Mouse (Mus musculus) R1 (cell line): ENCODE measurements around the gene Polr3gl.
"Not testable (repeated sequence)": the region's sequence is repeated elsewhere in the genome, so short reads cannot be mapped to it uniquely, and the experiment has no call there.

Experiments used
- DNase-seq: peaks from one replicate; pipeline ENCODE4 v3.0.0-alpha.2; 2018; ENCODE audit warnings: low read depth, low spot score

Polr3gl gene

GRCm38 (mm10) chr3:96593790-96594560, at the start of gene Polr3gl:
TSS of gene Polr3gl (minus strand) at chr3:96594181.
- peak; percentile 98 for DNase-seq

GRCm38 (mm10) chr3:96639219-96639618, 45.2 kb upstream of the Polr3gl start:
- DNase-seq: peak; percentile 81

GRCm38 (mm10) chr3:96636448-96636847, 42.5 kb upstream of the Polr3gl start:
- DNase-seq: no peak

GRCm38 (mm10) chr3:96635906-96636305, 41.9 kb upstream of the Polr3gl start:
- peak; percentile 12 for DNase-seq

GRCm38 (mm10) chr3:96634928-96635879, 41.2 kb upstream of the Polr3gl start, which contains the start of the genes Pex11b and Gm42957:
TSS of gene Pex11b (plus strand) at chr3:96635376.
TSS of gene Gm42957 (plus strand) at chr3:96635474.
- DNase-seq: peak; percentile 98

- no peak for DNase-seq
Measured at GRCm38 (mm10) chr3:96634015-96634414, 40.0 kb upstream of the Polr3gl start.

GRCm38 (mm10) chr3:96632058-96632457, 38.1 kb upstream of the Polr3gl start:
- no peak for DNase-seq

- peak; percentile 100 for DNase-seq
Measured at GRCm38 (mm10) chr3:96629729-96630600, 36.0 kb upstream of the Polr3gl start, which contains the start of gene Rbm8a. TSS of gene Rbm8a (plus strand) at chr3:96629933.

GRCm38 (mm10) chr3:96623201-96623600, 29.2 kb upstream of the Polr3gl start:
- DNase-seq: peak; percentile 89

- DNase-seq: no peak
Measured at GRCm38 (mm10) chr3:96617941-96618340, 24.0 kb upstream of the Polr3gl start.

- DNase-seq: no peak
Measured at GRCm38 (mm10) chr3:96606618-96607017, 12.6 kb upstream of the Polr3gl start.

GRCm38 (mm10) chr3:96606007-96606406, 12.0 kb upstream of the Polr3gl start:
- not testable (repeated sequence) for DNase-seq

GRCm38 (mm10) chr3:96603311-96603710, 9.3 kb upstream of the Polr3gl start:
- DNase-seq: no peak

- no peak for DNase-seq
Measured at GRCm38 (mm10) chr3:96602704-96603084, 8.7 kb upstream of the Polr3gl start.

- no peak for DNase-seq
Measured at GRCm38 (mm10) chr3:96601941-96602703, 8.1 kb upstream of the Polr3gl start.

GRCm38 (mm10) chr3:96601251-96601787, 7.3 kb upstream of the Polr3gl start:
- DNase-seq: peak; percentile 60

GRCm38 (mm10) chr3:96600639-96601250, 6.8 kb upstream of the Polr3gl start, which contains the start of gene Lix1l:
TSS of gene Lix1l (plus strand) at chr3:96601149.
- peak; percentile 100 for DNase-seq

GRCm38 (mm10) chr3:96599411-96599810, 5.4 kb upstream of the Polr3gl start:
- no peak for DNase-seq

GRCm38 (mm10) chr3:96599069-96599393, 5.0 kb upstream of the Polr3gl start:
- no peak for DNase-seq
